8 mouse cellular contexts compared by ENCODE assay signal in the genomic region with DNA sequence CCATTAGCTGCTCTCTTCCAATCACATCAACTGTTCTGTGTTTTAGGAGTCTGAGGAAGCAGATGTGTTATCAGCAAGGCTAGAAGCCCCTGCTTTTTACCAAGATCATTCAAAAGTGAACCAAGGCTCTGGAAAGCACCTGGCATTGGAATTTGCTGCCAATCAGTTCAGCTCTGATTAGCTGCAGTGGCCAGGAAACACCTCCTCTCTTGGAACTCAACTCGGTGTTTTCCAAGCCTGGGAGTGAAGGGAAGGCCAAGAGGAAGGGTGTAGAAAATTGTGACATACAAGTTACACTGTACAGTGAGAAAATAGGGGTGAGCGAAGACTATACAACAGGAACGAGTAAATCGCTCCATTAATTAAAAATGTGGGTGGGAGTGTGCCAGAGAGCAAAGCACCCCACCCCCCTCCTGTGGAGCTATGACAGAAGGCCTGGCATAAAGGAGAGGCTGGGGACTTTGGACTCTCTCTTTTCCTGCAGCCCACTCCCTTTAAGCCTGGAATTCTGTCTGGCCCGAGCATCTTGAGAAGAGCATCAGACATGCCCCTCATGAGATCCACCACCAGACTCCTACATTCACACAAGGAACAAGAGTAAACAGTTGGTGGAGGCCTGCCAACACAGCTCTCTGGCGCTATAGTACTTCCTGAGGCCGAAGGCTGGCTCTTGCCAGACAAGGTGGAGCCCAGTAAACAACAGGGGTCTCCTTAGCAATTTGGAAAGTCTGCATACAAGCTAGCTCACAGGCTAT.
DNase-seq lines count a peak whose midpoint lies in the region; ATAC-seq and TF ChIP-seq lines count a peak whose summit lies in the region.

No protein-coding gene starts in this region.

- 62% methylated on average over 7 of the region's 7 CpGs for WGBS in liver, postnatal 0 days (ENCODE audit: insufficient replicate concordance)
- 78% methylated on average over 7 of the region's 7 CpGs for WGBS in liver, embryonic 11.5 days
- WGBS in limb, embryonic 15.5 days, result 50% methylated on average over 7 of the region's 7 CpGs
- 36% methylated on average over 7 of the region's 7 CpGs for WGBS in stomach, postnatal 0 days

- DNase-seq in adrenal gland, postnatal 14 days, result peak; percentile 50
- no peak for DNase-seq in adrenal gland, postnatal 4 days (ENCODE audit: low spot score in 2 of 2)
- DNase-seq in liver, postnatal 0 days, result peak; percentile 22
- DNase-seq in liver, embryonic 11.5 days (ENCODE audit: low spot score), result no peak
- peak; percentile 62 for DNase-seq in heart, postnatal 4 days
- DNase-seq in stomach, postnatal 0 days (ENCODE audit: low spot score), result peak; percentile 60
- DNase-seq in spleen, adult 18-20 months, result no peak

- H3K4me3 ChIP-seq in liver, postnatal 0 days (ENCODE audit: low read depth, low read length), result no peak overlapping the region
- H3K4me3 ChIP-seq in liver, embryonic 11.5 days (ENCODE audit: low read depth, low read length), result no peak overlapping the region
- H3K4me3 ChIP-seq in limb, embryonic 15.5 days, result no peak overlapping the region
- H3K4me3 ChIP-seq in stomach, postnatal 0 days (ENCODE audit: low read depth, low read length), result no peak overlapping the region

- H3K27me3 ChIP-seq in liver, postnatal 0 days (ENCODE audit: insufficient read depth, low read length), result no peaks in the 10 kb centered on the region
- no peaks in the 10 kb centered on the region for H3K27me3 ChIP-seq in liver, embryonic 11.5 days (replicated peaks; ENCODE audit: control insufficient read depth, insufficient read depth, low read length)
- H3K27me3 ChIP-seq in limb, embryonic 15.5 days, result no peaks in the 10 kb centered on the region
- H3K27me3 ChIP-seq in stomach, postnatal 0 days (ENCODE audit: control insufficient read depth, insufficient read depth, low read length), result no peaks in the 10 kb centered on the region

- H3K9me3 ChIP-seq in liver, postnatal 0 days (ENCODE audit: low read length), result no peaks in the 10 kb centered on the region
- H3K9me3 ChIP-seq in liver, embryonic 11.5 days (ENCODE audit: control insufficient read depth, low read length), result no peaks in the 10 kb centered on the region
- H3K9me3 ChIP-seq in limb, embryonic 15.5 days, result no peaks in the 10 kb centered on the region
- no peaks in the 10 kb centered on the region for H3K9me3 ChIP-seq in stomach, postnatal 0 days (ENCODE audit: control insufficient read depth, low read length)

- no peaks in the 10 kb centered on the region for H3K36me3 ChIP-seq in liver, postnatal 0 days (replicated peaks; ENCODE audit: insufficient read depth, low read length)
- H3K36me3 ChIP-seq in liver, embryonic 11.5 days (ENCODE audit: control insufficient read depth, insufficient read depth, low read length), result no peaks in the 10 kb centered on the region
- H3K36me3 ChIP-seq in limb, embryonic 15.5 days, result no peaks in the 10 kb centered on the region
- H3K36me3 ChIP-seq in stomach, postnatal 0 days (ENCODE audit: control insufficient read depth, insufficient read depth, low read length), result no peaks in the 10 kb centered on the region

- H3K27ac ChIP-seq in liver, postnatal 0 days (ENCODE audit: low read depth), result no peak overlapping the region
- H3K27ac ChIP-seq in liver, embryonic 11.5 days (ENCODE audit: low read depth, low read length), result no peak overlapping the region
- H3K27ac ChIP-seq in limb, embryonic 15.5 days, result peak overlapping the region; percentile 61
- peak overlapping the region; percentile 69; the same call in 1 of the 2 replicates for H3K27ac ChIP-seq in stomach, postnatal 0 days (replicated peaks)

- no peak for TF ChIP-seq CTCF in liver, postnatal 0 days (IDR thresholded peaks at IDR 0.05; ENCODE audit: low read depth)
- TF ChIP-seq CTCF in stomach, postnatal 0 days (IDR thresholded peaks at IDR 0.05; ENCODE audit: low read depth), result 0 out of 2 replicates have a peak, but pooled peaks have one; percentile 15

- H3K9ac ChIP-seq in liver, postnatal 0 days (replicated peaks), result no peak overlapping the region
- H3K9ac ChIP-seq in liver, embryonic 11.5 days (ENCODE audit: low read depth, low read length), result no peak overlapping the region
- no peak overlapping the region for H3K9ac ChIP-seq in limb, embryonic 15.5 days
- no peak overlapping the region for H3K9ac ChIP-seq in stomach, postnatal 0 days (ENCODE audit: low read length)

- peaks cover 17% of the 10 kb centered on the region for H3K4me1 ChIP-seq in liver, postnatal 0 days (ENCODE audit: insufficient read depth)
- H3K4me1 ChIP-seq in liver, embryonic 11.5 days (replicated peaks; ENCODE audit: control insufficient read depth, insufficient read depth, low read length), result no peaks in the 10 kb centered on the region; the same call in 1 of the 2 replicates
- H3K4me1 ChIP-seq in limb, embryonic 15.5 days, result peaks cover 35% of the 10 kb centered on the region
- H3K4me1 ChIP-seq in stomach, postnatal 0 days (replicated peaks; ENCODE audit: control insufficient read depth, insufficient read depth), result peaks cover 4% of the 10 kb centered on the region; the same call in 1 of the 2 replicates

- ATAC-seq in liver, postnatal 0 days, result no peak
- ATAC-seq in liver, embryonic 11.5 days (replicated peaks; ENCODE audit: low FRiP score), result no peak
- ATAC-seq in limb, embryonic 15.5 days (ENCODE audit: insufficient number of reproducible peaks, low FRiP score, low TSS enrichment, low read depth), result peak; percentile 53; the same call in 1 of the 2 replicates
- ATAC-seq in stomach, postnatal 0 days (ENCODE audit: low FRiP score, low TSS enrichment), result peak; percentile 68

- no peak overlapping the region for H3K4me2 ChIP-seq in liver, postnatal 0 days (ENCODE audit: low read depth, low read length)
- H3K4me2 ChIP-seq in liver, embryonic 11.5 days, result no peak overlapping the region
- no peak overlapping the region for H3K4me2 ChIP-seq in limb, embryonic 15.5 days
- no peak overlapping the region for H3K4me2 ChIP-seq in stomach, postnatal 0 days (replicated peaks; ENCODE audit: low read depth)

- no peak for TF ChIP-seq EP300 in liver, postnatal 0 days (IDR thresholded peaks at IDR 0.05; ENCODE audit: low read depth)
- TF ChIP-seq EP300 in stomach, postnatal 0 days (optimal IDR thresholded peaks at IDR 0.05), result no peak

Comparison
In these comparisons a context has a peak if more than half of its experiments do, and no peak if none do; other contexts are left out.
1. DNase-seq: peak in adrenal gland, postnatal 14 days (single experiment), liver, postnatal 0 days (single experiment), heart, postnatal 4 days (single experiment) and stomach, postnatal 0 days (single experiment); none in adrenal gland, postnatal 4 days (0 of 2), liver, embryonic 11.5 days (single experiment) and spleen, adult 18-20 months (0 of 2).
2. ATAC-seq: peak in limb, embryonic 15.5 days (single experiment) and stomach, postnatal 0 days (single experiment); none in liver, postnatal 0 days (single experiment) and liver, embryonic 11.5 days (single experiment).
3. H3K27ac ChIP-seq: peak in limb, embryonic 15.5 days (single experiment) and stomach, postnatal 0 days (single experiment); none in liver, postnatal 0 days (single experiment) and liver, embryonic 11.5 days (single experiment).